Comparison of ENCODE assay signal across 29 mouse cellular contexts in genomic region chr19:12708458-12708857, GRCm38 (mm10). TPM values are rescaled to one million over a fixed set of nuclear protein-coding genes. Genes with fewer than 3 reads are reported as not detected.
"Had no signal": no experiment of that assay in that cellular context is flagged by ENCODE, and none has a peak within 500 bp of the region (broad histone marks: within the 10 kb centered on the region; RNA-seq: fewer than 3 reads in every experiment).

No protein-coding gene starts in this region.

- H3K9ac ChIP-seq: hindbrain, embryonic 15.5 days; limb, embryonic 13.5 days; liver, embryonic 13.5 days; lung, embryonic 14.5 days; midbrain, embryonic 12.5 days; neural tube, embryonic 13.5 days had no signal

- H3K9me3 ChIP-seq: hindbrain, embryonic 15.5 days; limb, embryonic 10.5 days; limb, embryonic 13.5 days; liver, embryonic 13.5 days; midbrain, embryonic 12.5 days; neural tube, embryonic 13.5 days had no signal

- ATAC-seq: intestine, postnatal 0 days; lung, postnatal 0 days; midbrain, embryonic 16.5 days had no signal

- H3K4me1 ChIP-seq: hindbrain, embryonic 15.5 days; limb, embryonic 10.5 days; limb, embryonic 13.5 days; liver, embryonic 13.5 days; midbrain, embryonic 12.5 days; neural tube, embryonic 13.5 days had no signal

- H3K27me3 ChIP-seq: hindbrain, embryonic 15.5 days; limb, embryonic 13.5 days; liver, embryonic 13.5 days; midbrain, embryonic 12.5 days; neural tube, embryonic 13.5 days had no signal

- H3K27ac ChIP-seq: hindbrain, embryonic 15.5 days; limb, embryonic 10.5 days; limb, embryonic 13.5 days; liver, embryonic 13.5 days; macrophage; midbrain, embryonic 12.5 days; neural tube, embryonic 13.5 days had no signal

- H3K4me3 ChIP-seq: hindbrain, embryonic 15.5 days; limb, embryonic 10.5 days; limb, embryonic 13.5 days; liver, embryonic 13.5 days; midbrain, embryonic 12.5 days; myocyte; neural tube, embryonic 13.5 days had no signal

- DNase-seq: liver; liver, embryonic 13.5 days; lung, embryonic 14.5 days; retina, postnatal 1 day; right cerebral cortex, postnatal 25 days; spleen, adult 18-20 months; thymus, adult 2 months; thymus, postnatal 14 days; thymus, postnatal 4 days had no signal

- H3K36me3 ChIP-seq: hindbrain, embryonic 15.5 days; limb, embryonic 10.5 days; limb, embryonic 13.5 days; liver, embryonic 13.5 days; midbrain, embryonic 12.5 days; neural tube, embryonic 13.5 days had no signal

- H3K4me2 ChIP-seq: hindbrain, embryonic 15.5 days; limb, embryonic 13.5 days; liver, embryonic 13.5 days; lung, embryonic 14.5 days; midbrain, embryonic 12.5 days; neural tube, embryonic 13.5 days had no signal

RNA-seq across cellular contexts. Expression of gene Keg1, which starts 12.9 kb away (rescaled TPM):
- total RNA-seq: layer of hippocampus, adult 8-10 months; layer of hippocampus, postnatal 14 days; left cerebral cortex, adult 18-20 months; left cerebral cortex, postnatal 25 days; megakaryocyte, adult 5-6 weeks; monocyte, adult 5-6 weeks; neutrophil, adult 5-6 weeks had no signal
- polyA plus RNA-seq: hindbrain, embryonic 15.5 days; limb, embryonic 10.5 days; limb, embryonic 13.5 days; lung, embryonic 14.5 days; lung, postnatal 0 days; macrophage; midbrain, embryonic 12.5 days; midbrain, embryonic 16.5 days; myocyte; neural tube, embryonic 13.5 days had no signal

RNA-seq across cellular contexts. Expression of gene Olfr1443, which starts 30.5 kb away (rescaled TPM):
- total RNA-seq: layer of hippocampus, adult 8-10 months; layer of hippocampus, postnatal 14 days; left cerebral cortex, adult 18-20 months; left cerebral cortex, postnatal 25 days; megakaryocyte, adult 5-6 weeks; monocyte, adult 5-6 weeks; neutrophil, adult 5-6 weeks had no signal
- polyA plus RNA-seq: hindbrain, embryonic 15.5 days; intestine, embryonic 14.5 days; intestine, postnatal 0 days; limb, embryonic 10.5 days; limb, embryonic 13.5 days; liver, embryonic 13.5 days; liver, embryonic 16.5 days; lung, embryonic 14.5 days; lung, postnatal 0 days; macrophage; midbrain, embryonic 12.5 days; midbrain, embryonic 16.5 days; myocyte; neural tube, embryonic 13.5 days; stomach, embryonic 16.5 days; thymus, adult 2 months had no signal

RNA-seq across cellular contexts. Expression of gene Olfr1442, which starts 38.2 kb away (rescaled TPM):
- total RNA-seq: layer of hippocampus, adult 8-10 months; layer of hippocampus, postnatal 14 days; left cerebral cortex, adult 18-20 months; left cerebral cortex, postnatal 25 days; megakaryocyte, adult 5-6 weeks; monocyte, adult 5-6 weeks; neutrophil, adult 5-6 weeks had no signal
- polyA plus RNA-seq: hindbrain, embryonic 15.5 days; intestine, embryonic 14.5 days; intestine, postnatal 0 days; limb, embryonic 10.5 days; limb, embryonic 13.5 days; liver, embryonic 13.5 days; liver, embryonic 16.5 days; lung, embryonic 14.5 days; lung, postnatal 0 days; macrophage; midbrain, embryonic 12.5 days; midbrain, embryonic 16.5 days; myocyte; neural tube, embryonic 13.5 days; stomach, embryonic 16.5 days; thymus, adult 2 months had no signal

RNA-seq across cellular contexts. Expression of gene Cntf, which starts 57.0 kb away (rescaled TPM):
- polyA plus RNA-seq: intestine, embryonic 14.5 days had no signal
